Mouse (Mus musculus): ENCODE results near the gene Stox2. TPM values are rescaled to one million over a fixed set of nuclear protein-coding genes. Genes with fewer than 3 reads are reported as not detected.
A peak's percentile ranks its signal among the peaks of the same experiment; 100 is the strongest.

Stox2 gene
- polyA plus RNA-seq, 1 experiment from 2014 or later = 34.3 TPM

- Histone ChIP-seq H3K4me2 (no peak overlapping the region), H3K4me1 (ENCODE audit: control insufficient read depth, insufficient read depth, low read length) (0 out of 2 replicates have a peak, but pooled peaks cover 2% of the 10 kb centered on the region), H3K4me3 (ENCODE audit: low read depth, low read length) (no peak overlapping the region), H3K36me3 (ENCODE audit: control insufficient read depth, insufficient read depth, low read length) (no peaks in the 10 kb centered on the region), H3K27ac (ENCODE audit: low read depth, low read length) (no peak overlapping the region), H3K27me3 (ENCODE audit: control insufficient read depth, insufficient read depth, low read length) (no peaks in the 10 kb centered on the region), H3K9me3 (ENCODE audit: control insufficient read depth, low read length) (no peaks in the 10 kb centered on the region), H3K9ac (ENCODE audit: low read length) (no peak overlapping the region)
- WGBS = 59% methylated on average over 3 of the region's 3 CpGs
- DNase-seq (ENCODE audit: low spot score, missing footprints) (no peak), ATAC-seq (ENCODE audit: low FRiP score) (peak; percentile 50; the same call in 1 of the 2 replicates)
Observed at GRCm38 (mm10) chr8:47371081-47371480, 75.1 kb downstream of the Stox2 start.

GRCm38 (mm10) chr8:47370421-47371080, 75.6 kb downstream of the Stox2 start:
- H3K27ac ChIP-seq (ENCODE audit: low read depth, low read length) = no peak overlapping the region
- no peak overlapping the region for H3K9ac ChIP-seq (ENCODE audit: low read length)
- H3K36me3 ChIP-seq (ENCODE audit: control insufficient read depth, insufficient read depth, low read length) = no peaks in the 10 kb centered on the region
- H3K4me3 ChIP-seq (ENCODE audit: low read depth, low read length) = no peak overlapping the region
- H3K27me3 ChIP-seq (ENCODE audit: control insufficient read depth, insufficient read depth, low read length) = no peaks in the 10 kb centered on the region
- 32% methylated on average over 15 of the region's 15 CpGs for WGBS
- no peaks in the 10 kb centered on the region for H3K9me3 ChIP-seq (ENCODE audit: control insufficient read depth, low read length)
- no peak overlapping the region for H3K4me2 ChIP-seq
- H3K4me1 ChIP-seq (ENCODE audit: control insufficient read depth, insufficient read depth, low read length) = 0 out of 2 replicates have a peak, but pooled peaks cover 2% of the 10 kb centered on the region
- peak; percentile 84 for ATAC-seq (ENCODE audit: low FRiP score)
- peak; percentile 93 for DNase-seq (ENCODE audit: low spot score, missing footprints)

GRCm38 (mm10) chr8:47369949-47370348, 76.2 kb downstream of the Stox2 start:
- ATAC-seq (ENCODE audit: low FRiP score) = no peak
- Histone ChIP-seq H3K27ac (ENCODE audit: low read depth, low read length) (no peak overlapping the region), H3K27me3 (ENCODE audit: control insufficient read depth, insufficient read depth, low read length) (no peaks in the 10 kb centered on the region), H3K9me3 (ENCODE audit: control insufficient read depth, low read length) (no peaks in the 10 kb centered on the region), H3K36me3 (ENCODE audit: control insufficient read depth, insufficient read depth, low read length) (no peaks in the 10 kb centered on the region), H3K4me1 (ENCODE audit: control insufficient read depth, insufficient read depth, low read length) (0 out of 2 replicates have a peak, but pooled peaks cover 2% of the 10 kb centered on the region), H3K4me2 (no peak overlapping the region), H3K9ac (ENCODE audit: low read length) (no peak overlapping the region), H3K4me3 (ENCODE audit: low read depth, low read length) (no peak overlapping the region)
- no peak for DNase-seq (ENCODE audit: low spot score, missing footprints)
- 90% methylated on average over 15 of the region's 15 CpGs for WGBS

- no peaks in the 10 kb centered on the region for H3K27me3 ChIP-seq (ENCODE audit: control insufficient read depth, insufficient read depth, low read length)
- DNase-seq (ENCODE audit: low spot score, missing footprints) (no peak), ATAC-seq (ENCODE audit: low FRiP score) (no peak)
- WGBS = 85% methylated on average over 16 of the region's 16 CpGs
- no peak overlapping the region for H3K4me3 ChIP-seq (ENCODE audit: low read depth, low read length)
- 0 out of 2 replicates have a peak, but pooled peaks cover 2% of the 10 kb centered on the region for H3K4me1 ChIP-seq (ENCODE audit: control insufficient read depth, insufficient read depth, low read length)
- no peak overlapping the region for H3K9ac ChIP-seq (ENCODE audit: low read length)
- H3K36me3 ChIP-seq (ENCODE audit: control insufficient read depth, insufficient read depth, low read length) = no peaks in the 10 kb centered on the region
- no peaks in the 10 kb centered on the region for H3K9me3 ChIP-seq (ENCODE audit: control insufficient read depth, low read length)
- no peak overlapping the region for H3K27ac ChIP-seq (ENCODE audit: low read depth, low read length)
- no peak overlapping the region for H3K4me2 ChIP-seq
Observed at GRCm38 (mm10) chr8:47369044-47369769, 77.0 kb downstream of the Stox2 start.

GRCm38 (mm10) chr8:47367029-47367428, 79.1 kb downstream of the Stox2 start:
- H3K9me3 ChIP-seq (ENCODE audit: control insufficient read depth, low read length) = no peaks in the 10 kb centered on the region
- no peaks in the 10 kb centered on the region for H3K27me3 ChIP-seq (ENCODE audit: control insufficient read depth, insufficient read depth, low read length)
- 0 out of 2 replicates have a peak, but pooled peaks cover 2% of the 10 kb centered on the region for H3K4me1 ChIP-seq (ENCODE audit: control insufficient read depth, insufficient read depth, low read length)
- ATAC-seq (ENCODE audit: low FRiP score) (no peak), DNase-seq (ENCODE audit: low spot score, missing footprints) (no peak)
- no peak overlapping the region for H3K4me2 ChIP-seq
- H3K27ac ChIP-seq (ENCODE audit: low read depth, low read length) = no peak overlapping the region
- H3K4me3 ChIP-seq (ENCODE audit: low read depth, low read length) = no peak overlapping the region
- WGBS = 91% methylated on average over 6 of the region's 6 CpGs
- no peak overlapping the region for H3K9ac ChIP-seq (ENCODE audit: low read length)
- H3K36me3 ChIP-seq (ENCODE audit: control insufficient read depth, insufficient read depth, low read length) = no peaks in the 10 kb centered on the region

- Histone ChIP-seq H3K4me1 (ENCODE audit: control insufficient read depth, insufficient read depth, low read length) (no peaks in the 10 kb centered on the region), H3K27ac (ENCODE audit: low read depth, low read length) (no peak overlapping the region), H3K4me3 (ENCODE audit: low read depth, low read length) (no peak overlapping the region), H3K9me3 (ENCODE audit: control insufficient read depth, low read length) (no peaks in the 10 kb centered on the region), H3K9ac (ENCODE audit: low read length) (no peak overlapping the region), H3K27me3 (ENCODE audit: control insufficient read depth, insufficient read depth, low read length) (no peaks in the 10 kb centered on the region), H3K36me3 (ENCODE audit: control insufficient read depth, insufficient read depth, low read length) (no peaks in the 10 kb centered on the region), H3K4me2 (no peak overlapping the region)
- DNase-seq (ENCODE audit: low spot score, missing footprints) = no peak
- no peak for ATAC-seq (ENCODE audit: low FRiP score)
- 67% methylated on average over 8 of the region's 8 CpGs for WGBS
Observed at GRCm38 (mm10) chr8:47363271-47363670, 82.9 kb downstream of the Stox2 start.

GRCm38 (mm10) chr8:47355340-47355906, 90.7 kb downstream of the Stox2 start:
- DNase-seq (ENCODE audit: low spot score, missing footprints) (no peak), ATAC-seq (ENCODE audit: low FRiP score) (no peak)
- H3K4me1 ChIP-seq (ENCODE audit: control insufficient read depth, insufficient read depth, low read length) = no peaks in the 10 kb centered on the region
- H3K9me3 ChIP-seq (ENCODE audit: control insufficient read depth, low read length) = no peaks in the 10 kb centered on the region
- no peak overlapping the region for H3K4me3 ChIP-seq (ENCODE audit: low read depth, low read length)
- H3K36me3 ChIP-seq (ENCODE audit: control insufficient read depth, insufficient read depth, low read length) = no peaks in the 10 kb centered on the region
- H3K4me2 ChIP-seq = no peak overlapping the region
- no peak overlapping the region for H3K9ac ChIP-seq (ENCODE audit: low read length)
- no peaks in the 10 kb centered on the region for H3K27me3 ChIP-seq (ENCODE audit: control insufficient read depth, insufficient read depth, low read length)
- 76% methylated on average over 8 of the region's 8 CpGs for WGBS
- H3K27ac ChIP-seq (ENCODE audit: low read depth, low read length) = no peak overlapping the region

- Histone ChIP-seq H3K36me3 (ENCODE audit: control insufficient read depth, insufficient read depth, low read length) (no peaks in the 10 kb centered on the region), H3K4me2 (no peak overlapping the region), H3K9ac (ENCODE audit: low read length) (no peak overlapping the region), H3K4me3 (ENCODE audit: low read depth, low read length) (no peak overlapping the region), H3K9me3 (ENCODE audit: control insufficient read depth, low read length) (no peaks in the 10 kb centered on the region), H3K27me3 (ENCODE audit: control insufficient read depth, insufficient read depth, low read length) (no peaks in the 10 kb centered on the region), H3K4me1 (ENCODE audit: control insufficient read depth, insufficient read depth, low read length) (no peaks in the 10 kb centered on the region), H3K27ac (ENCODE audit: low read depth, low read length) (no peak overlapping the region)
- 80% methylated on average over 12 of the region's 12 CpGs for WGBS
- ATAC-seq (ENCODE audit: low FRiP score) (no peak), DNase-seq (ENCODE audit: low spot score, missing footprints) (no peak)
Observed at GRCm38 (mm10) chr8:47354523-47355168, 91.5 kb downstream of the Stox2 start.

Data from midbrain, embryonic 11.5 days (tissue).